Mouse (Mus musculus) CD4-positive, CD25-positive, alpha-beta regulatory T cell, adult 4 months (primary cell): Measurements from ENCODE around the gene Dus2. TPM values are rescaled to one million over a fixed set of nuclear protein-coding genes. Genes with fewer than 3 reads are reported as not detected.

ENCODE experiments used
- ATAC-seq: one replicate; pipeline ENCODE4 v1.8.0; 2017
- polyA plus RNA-seq, 2 experiments: library from polyadenylated mRNA; unstranded; fragments of 100-300 nt; shearing (Covaris generic); gene quantifications; one replicate each; pipeline ENCODE4 v1.2.1; 2017

The Dus2 gene
- polyA plus RNA-seq, 2 experiments from 2014 or later, result 24.3 to 30.5 TPM

- no peak for ATAC-seq
These were observed 86.4 kb downstream of the Dus2 start for GRCm38 (mm10) chr8:106077452-106078067.

GRCm38 (mm10) chr8:106102321-106102720, 111.2 kb downstream of the Dus2 start:
- no peak for ATAC-seq

Other genes starting within 250 kb of the Dus2 start
- gene Gfod2, start 232.7 kb upstream of the Dus2 start, polyA plus RNA-seq, result 1 to 10 TPM; 2.6 to 3.7 TPM
- 1 to 10 TPM; 7.6 to 10.0 TPM for gene Ranbp10, start 164.0 kb upstream of the Dus2 start, polyA plus RNA-seq
- gene Tsnaxip1, start 163.6 kb upstream of the Dus2 start, polyA plus RNA-seq, result under 1 TPM in 1 of 2 experiments, not detected in 1; 0.19 TPM
- 10 to 100 TPM; 14.1 to 23.3 TPM for gene Cenpt, start 138.1 kb upstream of the Dus2 start, polyA plus RNA-seq
- gene Thap11, start 136.2 kb upstream of the Dus2 start, polyA plus RNA-seq, result 1 to 10 TPM; 4.5 to 6.0 TPM
- gene Nutf2, start 130.8 kb upstream of the Dus2 start, polyA plus RNA-seq, result 10 to 100 TPM in 1 of 2 experiments, 1 to 10 TPM in 1; 9.9 to 48.7 TPM
- 10 to 100 TPM; 30.2 to 66.0 TPM for gene Edc4, start 110.5 kb upstream of the Dus2 start, polyA plus RNA-seq
- 1 to 10 TPM in 1 of 2 experiments, not detected in 1; 1.5 TPM for gene Nrn1l, start 97.8 kb upstream of the Dus2 start, polyA plus RNA-seq
- 10 to 100 TPM; 10.6 to 18.1 TPM for gene Pskh1, start 90.9 kb upstream of the Dus2 start, polyA plus RNA-seq
- 1 to 10 TPM; 1.6 to 3.6 TPM for gene Ctrl, start 57.5 kb upstream of the Dus2 start, polyA plus RNA-seq
- 100 to 1,000 TPM; 339 to 391 TPM for gene Psmb10, start 52.9 kb upstream of the Dus2 start, polyA plus RNA-seq
- under 1 TPM in 1 of 2 experiments, not detected in 1; 0.40 TPM for gene Lcat, start 48.0 kb upstream of the Dus2 start, polyA plus RNA-seq
- gene Slc12a4, start 25.2 kb upstream of the Dus2 start, polyA plus RNA-seq, result 1 to 10 TPM; 4.5 to 7.2 TPM
- not detected for gene Dpep3, start 11.9 kb upstream of the Dus2 start, polyA plus RNA-seq
- gene Dpep2nb, start 14.6 kb downstream of the Dus2 start, polyA plus RNA-seq, result not detected
- gene Ddx28, start 20.5 kb downstream of the Dus2 start, polyA plus RNA-seq, result 10 to 100 TPM in 1 of 2 experiments, 1 to 10 TPM in 1; 8.4 to 13.2 TPM
- 10 to 100 TPM; 28.1 to 32.3 TPM for gene Nfatc3, start 67.5 kb downstream of the Dus2 start, polyA plus RNA-seq
- gene Esrp2, start 145.6 kb downstream of the Dus2 start, polyA plus RNA-seq, result not detected
- 1 to 10 TPM; 4.8 to 7.7 TPM for gene Pla2g15, start 159.1 kb downstream of the Dus2 start, polyA plus RNA-seq
- gene Slc7a6, start 177.5 kb downstream of the Dus2 start, polyA plus RNA-seq, result 10 to 100 TPM; 28.6 to 43.7 TPM
- gene Slc7a6os, start 219.6 kb downstream of the Dus2 start, polyA plus RNA-seq, result 10 to 100 TPM; 24.6 to 28.9 TPM
- 10 to 100 TPM; 31.5 to 46.0 TPM for gene Prmt7, start 219.6 kb downstream of the Dus2 start, polyA plus RNA-seq